Mouse (Mus musculus): ENCODE data around the gene Ankrd28. TPM values are rescaled to one million over a fixed set of nuclear protein-coding genes. Genes with fewer than 3 reads are reported as not detected.

Gene Ankrd28
- total RNA-seq, 2 experiments from 2014 or later, result 53.4 to 60.6 TPM

DNA sequence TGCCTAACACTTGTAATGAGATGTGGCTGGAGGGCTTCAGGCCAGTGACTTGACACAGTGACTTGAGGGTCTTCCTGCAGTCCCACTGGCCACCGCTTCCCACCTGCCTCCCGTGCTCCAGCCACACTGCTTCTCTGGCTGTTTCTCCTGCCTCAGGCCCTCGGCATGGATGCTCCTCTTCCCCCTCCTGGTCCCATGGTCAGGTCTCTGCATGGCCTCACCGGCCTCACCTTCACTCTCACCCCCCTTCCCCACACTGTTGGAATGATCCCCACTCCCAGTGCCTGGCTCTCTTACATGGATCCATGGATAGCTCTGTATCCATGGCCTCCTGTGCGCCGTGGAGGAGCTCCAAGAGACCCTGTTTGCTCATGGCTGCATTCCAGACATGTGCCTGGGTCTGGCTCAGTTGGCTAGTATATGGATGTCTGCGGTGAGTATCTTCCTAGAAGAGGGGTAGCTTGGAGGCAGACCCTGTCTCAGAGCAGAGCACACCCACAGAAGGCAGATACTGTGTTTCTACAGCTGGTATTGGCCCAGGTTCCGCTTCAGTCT is 172.2 kb downstream of the Ankrd28 start:
- intact Hi-C loops (cut with DNase I), result loop anchor here (5.0 to 10.0 kb wide), 4 partner anchors 44 to 419 kb away; no protein-coding TSS in a partner anchor
- no peak for DNase-seq (ENCODE audit: low spot score in 2 of 2)

DNA sequence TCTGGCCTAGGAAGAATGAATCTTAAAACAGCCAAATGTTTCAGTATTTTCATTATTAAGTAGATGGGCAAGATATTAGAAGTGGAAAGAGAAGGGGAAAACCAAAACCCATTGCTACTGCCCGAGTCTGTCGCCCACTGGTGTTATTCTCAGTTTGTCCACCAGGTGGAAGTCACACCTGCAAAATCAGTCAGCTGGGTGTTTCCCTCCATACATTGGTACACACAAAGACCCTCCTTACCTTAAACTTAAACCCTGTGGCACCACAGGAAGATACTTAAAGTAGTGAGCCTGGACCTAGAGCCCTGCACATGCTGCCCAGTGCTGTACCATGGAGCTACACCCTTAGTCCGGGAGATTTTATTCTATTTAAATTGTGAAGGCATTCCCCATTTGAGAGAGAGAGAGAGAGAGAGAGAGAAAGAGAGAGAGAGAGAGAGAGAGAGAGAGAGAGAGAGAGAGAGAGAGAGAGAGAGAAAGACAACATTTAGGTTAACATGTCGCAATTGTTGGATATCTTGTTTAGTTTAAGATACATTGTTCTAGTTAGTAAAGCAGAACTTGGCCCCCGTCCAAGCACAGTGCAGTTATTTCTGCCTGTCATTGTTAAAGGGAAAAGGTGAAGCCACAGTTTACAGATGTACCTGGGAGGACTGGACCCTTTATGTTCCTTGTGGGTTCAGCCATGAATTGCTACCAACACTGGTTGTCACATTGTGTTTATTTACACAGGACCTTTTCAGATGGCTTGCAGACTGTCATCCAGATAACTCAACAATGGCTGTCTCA is 173.4 kb downstream of the Ankrd28 start:
- intact Hi-C loops (cut with DNase I), result loop anchor here (5.0 to 10.0 kb wide), 4 partner anchors 45 to 420 kb away; no protein-coding TSS in a partner anchor
- DNase-seq (ENCODE audit: low spot score in 2 of 2), result peak in 1 of 2 experiments; percentile 72

DNA sequence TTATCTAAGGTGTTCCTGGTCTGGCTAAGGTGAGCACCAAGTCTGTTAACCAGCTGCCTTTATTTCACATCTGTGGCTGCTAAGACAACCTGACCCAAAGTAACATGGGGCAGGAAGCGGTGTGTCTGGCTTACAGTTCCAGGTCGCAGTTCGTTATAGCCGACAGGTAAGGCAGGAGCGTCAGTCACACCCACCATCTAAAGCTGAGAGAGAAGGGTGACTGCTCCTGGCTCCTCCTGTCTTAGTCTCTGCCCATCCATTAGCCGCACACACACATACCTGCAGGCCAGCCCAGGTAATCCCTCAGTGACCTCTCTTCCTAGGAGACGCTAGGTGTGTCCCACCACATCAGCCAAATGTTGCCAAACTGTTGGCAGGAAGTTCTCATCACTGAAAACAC is 174.1 kb downstream of the Ankrd28 start:
- intact Hi-C loops (cut with DNase I), result loop anchor here (5.0 to 10.0 kb wide), 4 partner anchors 46 to 421 kb away; no protein-coding TSS in a partner anchor
- no peak for DNase-seq (ENCODE audit: low spot score in 2 of 2)

DNA sequence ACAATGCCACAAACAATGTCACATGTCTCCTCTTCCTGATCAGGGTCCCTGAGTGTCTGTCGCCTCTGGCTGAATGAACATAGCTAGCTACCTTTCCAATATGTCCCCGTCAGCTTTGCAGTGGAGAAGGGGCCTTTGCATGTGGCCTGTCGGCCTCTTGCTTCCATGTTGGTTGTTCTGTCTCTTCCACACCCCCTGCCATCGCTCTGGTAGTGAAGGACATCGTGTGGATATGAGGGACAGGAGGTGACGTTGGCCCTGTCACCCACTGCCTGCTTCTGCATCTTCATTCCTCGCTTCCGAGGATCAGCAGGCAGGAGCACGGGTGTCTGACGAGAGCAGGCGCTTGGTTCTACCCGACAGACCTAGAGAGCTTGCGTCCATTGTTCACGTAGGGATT is 175.0 kb downstream of the Ankrd28 start:
- no peak for DNase-seq (ENCODE audit: low spot score in 2 of 2)
- intact Hi-C loops (cut with DNase I), result loop anchor here (5.0 to 10.0 kb wide), 4 partner anchors 47 to 422 kb away; no protein-coding TSS in a partner anchor

DNA sequence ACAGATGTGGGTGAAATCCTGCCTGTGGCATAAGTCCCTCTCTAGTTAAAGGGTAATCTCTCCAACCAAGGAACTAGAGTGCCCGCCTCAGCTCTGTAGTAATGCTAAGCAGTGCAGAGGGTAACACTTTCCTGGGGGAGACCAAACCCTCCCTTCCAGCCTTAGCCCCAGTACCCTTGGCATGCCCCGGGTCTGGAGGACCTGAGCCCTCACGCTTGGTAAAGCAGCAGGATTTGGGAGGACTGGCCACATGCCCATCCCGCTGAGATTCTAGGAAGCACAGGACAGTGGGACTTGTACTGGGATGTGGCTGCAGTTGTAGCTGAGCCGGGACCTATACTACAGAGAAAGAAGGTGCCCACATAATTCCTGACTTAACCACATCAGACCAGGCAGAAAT is 175.6 kb downstream of the Ankrd28 start:
- no peak for DNase-seq (ENCODE audit: low spot score in 2 of 2)
- intact Hi-C loops (cut with DNase I), result loop anchor here (5.0 to 10.0 kb wide), 4 partner anchors 47 to 422 kb away; no protein-coding TSS in a partner anchor

DNA sequence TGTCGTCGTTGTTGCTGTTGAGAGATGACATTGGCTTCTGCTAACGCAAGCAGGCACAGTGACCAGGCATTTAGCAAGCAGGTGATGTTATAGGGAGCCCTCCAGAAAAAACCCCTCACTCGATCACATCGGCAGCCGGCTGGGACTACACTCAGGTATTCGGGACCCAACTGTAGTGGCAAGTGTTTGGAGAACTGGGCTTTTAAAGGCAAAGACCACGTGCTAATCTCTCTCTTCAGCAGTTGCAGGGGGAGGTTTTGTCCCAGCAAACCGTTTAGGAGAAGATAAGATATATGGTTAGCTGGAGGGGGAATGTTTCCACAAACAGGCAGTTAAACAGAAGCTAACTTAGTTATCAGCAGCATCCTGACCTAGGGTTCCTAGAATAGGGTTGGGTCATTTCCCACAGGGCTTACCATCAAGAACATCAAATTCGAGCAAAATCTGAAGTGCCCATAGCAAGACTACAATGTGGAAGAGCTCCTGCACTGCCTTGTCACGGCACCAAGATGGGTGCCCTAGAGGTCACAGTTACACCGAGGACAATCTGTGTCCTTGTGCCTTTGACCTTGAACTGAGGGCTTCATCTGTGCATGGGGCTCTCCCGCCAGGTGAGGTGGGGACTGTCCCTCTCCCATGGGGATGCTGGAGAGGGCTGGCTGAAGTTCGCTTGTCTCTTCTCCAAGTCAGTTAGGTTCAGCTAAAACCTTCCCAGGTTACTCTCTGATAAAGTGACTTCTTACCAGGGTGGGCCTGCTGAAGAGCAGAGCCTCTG is 177.2 kb downstream of the Ankrd28 start:
- intact Hi-C loops (cut with DNase I), result loop anchor here (10.0 kb wide), 1 partner anchor 282 kb away; no protein-coding TSS in a partner anchor

DNA sequence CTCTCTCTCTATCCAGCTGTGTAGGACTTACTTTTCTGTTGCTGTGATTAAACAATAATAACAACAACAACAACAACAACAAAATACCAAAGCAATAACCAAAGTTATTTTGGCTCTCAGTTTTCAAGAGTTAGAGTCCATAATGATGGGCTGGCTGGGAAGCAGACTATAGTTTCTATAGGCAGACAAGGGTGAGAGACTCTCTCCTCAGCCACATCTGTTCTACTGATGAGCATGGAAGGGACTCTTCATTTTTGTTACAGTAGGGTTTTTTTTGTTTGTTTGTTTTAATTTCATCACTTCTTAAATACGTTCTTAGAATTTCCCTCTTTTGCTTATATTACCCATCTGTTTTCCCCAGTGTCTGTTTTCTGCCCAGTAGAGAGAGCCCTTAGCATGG is 177.8 kb downstream of the Ankrd28 start:
- no peak for DNase-seq (ENCODE audit: low spot score in 2 of 2)
- intact Hi-C loops (cut with DNase I), result loop anchor here (10.0 kb wide), 1 partner anchor 282 kb away; no protein-coding TSS in a partner anchor

More for the DNA sequence above, 177.2 kb downstream of the Ankrd28 start:
- no peak for DNase-seq (ENCODE audit: low spot score in 2 of 2)

DNA sequence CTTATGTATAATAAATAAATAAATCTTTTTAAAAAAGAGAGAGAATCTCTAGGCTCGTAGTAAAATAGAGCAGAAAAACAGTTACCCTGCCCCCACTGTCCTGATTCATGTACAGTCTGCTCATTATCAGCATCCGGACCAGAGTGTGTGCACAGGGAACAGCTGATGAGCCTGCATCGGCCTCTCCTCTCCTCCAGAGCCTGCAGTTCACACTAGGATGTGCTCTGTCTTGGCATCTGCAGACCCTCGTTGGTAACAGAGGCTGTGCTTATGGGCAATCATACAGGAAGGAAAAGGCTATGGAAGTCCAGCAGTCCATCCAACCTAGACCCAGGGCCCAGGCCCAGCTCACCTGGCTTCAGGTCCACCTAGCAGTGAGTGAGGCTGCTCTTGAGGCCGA is 178.3 kb downstream of the Ankrd28 start:
- no peak for DNase-seq (ENCODE audit: low spot score in 2 of 2)

DNA sequence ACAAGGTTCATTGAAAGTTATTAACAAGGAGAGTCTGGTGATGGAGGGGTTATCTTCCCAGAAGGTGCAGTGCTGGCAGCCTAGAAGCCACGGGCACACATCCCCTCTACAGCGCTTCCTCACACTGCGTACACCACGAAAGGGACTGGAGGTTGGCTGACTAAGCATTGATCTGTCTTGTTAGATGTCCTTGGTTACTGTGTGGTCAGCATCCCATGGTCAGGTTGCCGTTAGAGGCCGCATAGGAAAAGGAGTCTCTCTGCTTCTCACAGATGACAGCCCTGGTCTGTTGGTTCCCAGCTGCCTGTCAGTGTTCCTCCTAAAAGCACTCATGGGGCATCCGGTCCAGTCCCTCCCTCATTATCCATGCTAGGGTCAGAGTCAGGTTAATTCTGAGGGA is 179.2 kb downstream of the Ankrd28 start:
- intact Hi-C loops (cut with DNase I), result loop anchor here (10.0 kb wide), 1 partner anchor 284 kb away; no protein-coding TSS in a partner anchor
- no peak for DNase-seq (ENCODE audit: low spot score in 2 of 2)

More for the DNA sequence above, 178.3 kb downstream of the Ankrd28 start:
- intact Hi-C loops (cut with DNase I), result loop anchor here (10.0 kb wide), 1 partner anchor 283 kb away; no protein-coding TSS in a partner anchor

DNA sequence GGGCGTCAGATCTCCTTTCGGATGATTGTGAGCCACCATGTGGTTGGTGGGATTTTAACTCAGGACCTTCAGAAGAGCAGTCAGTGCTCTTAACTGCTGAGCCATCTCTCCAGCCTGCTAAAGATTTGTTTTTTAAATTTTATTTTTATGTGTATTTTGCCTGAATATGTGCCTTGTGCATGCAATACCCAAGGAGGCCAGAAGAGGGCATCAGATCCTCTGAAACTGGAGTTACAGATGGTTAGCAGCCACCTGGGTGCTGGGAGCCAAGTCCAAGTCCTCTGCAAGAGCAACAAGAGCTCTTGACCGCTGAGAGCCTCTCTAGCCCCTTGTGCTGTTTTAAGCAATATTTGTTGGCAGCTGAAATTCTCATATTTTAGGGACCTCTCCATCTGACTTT is 180.1 kb downstream of the Ankrd28 start:
- intact Hi-C loops (cut with DNase I), result loop anchor here (10.0 kb wide), 1 partner anchor 284 kb away; no protein-coding TSS in a partner anchor
- DNase-seq (ENCODE audit: low spot score in 2 of 2), result no peak

Other genes with a start within 250 kb of the Ankrd28 start
- 1 to 10 TPM; 1.4 to 2.6 TPM for gene Colq, start 239.3 kb downstream of the Ankrd28 start, total RNA-seq (2021)
- under 1 TPM in 1 of 2 experiments, not detected in 1; 0.44 TPM for gene Gm49387, start 189.8 kb downstream of the Ankrd28 start, total RNA-seq (2021)
- gene Btd, start 189.6 kb downstream of the Ankrd28 start, total RNA-seq (2021), result 1 to 10 TPM; 7.8 to 9.2 TPM
- gene Hacl1, start 189.4 kb downstream of the Ankrd28 start, total RNA-seq (2021), result 1 to 10 TPM; 6.1 to 6.3 TPM
- gene Galnt15, start 198.3 kb upstream of the Ankrd28 start, total RNA-seq (2021), result 1 to 10 TPM; 2.6 to 2.7 TPM

Measured in left cerebral cortex, postnatal 36 days (tissue).